Mouse (Mus musculus): Measurements from ENCODE around the gene Pih1d2. TPM values are rescaled to one million over a fixed set of nuclear protein-coding genes. Genes with fewer than 3 reads are reported as not detected.
"Not testable (repeated sequence)": the region's sequence is repeated elsewhere in the genome, so short reads cannot be mapped to it uniquely, and the experiment has no call there.

Gene Pih1d2
- total RNA-seq, 2 experiments from 2014 or later: 0.66 to 0.73 TPM

- no peak for DNase-seq (ENCODE audit: low spot score in 2 of 2)
Observed at GRCm38 (mm10) chr9:50617794-50618330, 741 bp downstream of the Pih1d2 start.

GRCm38 (mm10) chr9:50630903-50631302, 13.8 kb downstream of the Pih1d2 start:
- DNase-seq (ENCODE audit: low spot score in 2 of 2): not testable (repeated sequence)

GRCm38 (mm10) chr9:50632016-50632688, 15.0 kb downstream of the Pih1d2 start:
- DNase-seq (ENCODE audit: low spot score in 2 of 2): no peak

GRCm38 (mm10) chr9:50633059-50633458, 15.9 kb downstream of the Pih1d2 start:
- no peak for DNase-seq (ENCODE audit: low spot score in 2 of 2)

GRCm38 (mm10) chr9:50634270-50634669, 17.1 kb downstream of the Pih1d2 start:
- no peak for DNase-seq (ENCODE audit: low spot score in 2 of 2)

- no peak for DNase-seq (ENCODE audit: low spot score in 2 of 2)
Observed at GRCm38 (mm10) chr9:50646826-50647370, 29.8 kb downstream of the Pih1d2 start.

GRCm38 (mm10) chr9:50650503-50650902, 33.4 kb downstream of the Pih1d2 start:
- no peak for DNase-seq (ENCODE audit: low spot score in 2 of 2)

- no peak for DNase-seq (ENCODE audit: low spot score in 2 of 2)
Observed at GRCm38 (mm10) chr9:50658391-50658790, 41.3 kb downstream of the Pih1d2 start.

GRCm38 (mm10) chr9:50658941-50659388, 41.8 kb downstream of the Pih1d2 start:
- DNase-seq (ENCODE audit: low spot score in 2 of 2): no peak

GRCm38 (mm10) chr9:50659392-50660217, 42.5 kb downstream of the Pih1d2 start, which contains the start of gene Dlat:
Dlat (minus strand) TSS chr9:50659780.
- peak; percentile 65 to 84 for DNase-seq (ENCODE audit: low spot score in 2 of 2)

GRCm38 (mm10) chr9:50660431-50660830, 43.3 kb downstream of the Pih1d2 start:
- DNase-seq (ENCODE audit: low spot score in 2 of 2): peak in 1 of 2 experiments; percentile 15

- DNase-seq (ENCODE audit: low spot score in 2 of 2): no peak
Observed at GRCm38 (mm10) chr9:50664826-50665225, 47.7 kb downstream of the Pih1d2 start.

- DNase-seq (ENCODE audit: low spot score in 2 of 2): no peak
Observed at GRCm38 (mm10) chr9:50666442-50666841, 49.3 kb downstream of the Pih1d2 start.

GRCm38 (mm10) chr9:50667579-50668498, 50.7 kb downstream of the Pih1d2 start:
- no peak for DNase-seq (ENCODE audit: low spot score in 2 of 2)

GRCm38 (mm10) chr9:50670690-50671089, 53.6 kb downstream of the Pih1d2 start:
- peak in 1 of 2 experiments; percentile 43 for DNase-seq (ENCODE audit: low spot score in 2 of 2)

Other genes starting within 250 kb of the Pih1d2 start
- gene Plet1, start 122.8 kb upstream of the Pih1d2 start, total RNA-seq (2021): not detected
- gene Pts, start 88.6 kb upstream of the Pih1d2 start, total RNA-seq (2021): 10 to 100 TPM; 21.0 to 24.0 TPM
- 1 to 10 TPM in 1 of 2 experiments, under 1 TPM in 1; 0.34 to 1.1 TPM for gene Il18, start 62.5 kb upstream of the Pih1d2 start, total RNA-seq (2021)
- under 1 TPM; 0.13 to 0.17 TPM for gene Bco2, start 62.1 kb upstream of the Pih1d2 start, total RNA-seq (2021)
- gene Tex12, start 56.0 kb upstream of the Pih1d2 start, total RNA-seq (2021): not detected
- gene Sdhd, start 13.5 kb upstream of the Pih1d2 start, total RNA-seq (2021): 100 to 1,000 TPM; 300 to 319 TPM
- gene Timm8b, start 13.4 kb upstream of the Pih1d2 start, total RNA-seq (2021): 100 to 1,000 TPM; 110 to 123 TPM
- gene Nkapd1, start 143 bp downstream of the Pih1d2 start, total RNA-seq (2021): 10 to 100 TPM; 21.5 to 23.3 TPM
- 100 to 1,000 TPM; 148 to 161 TPM for gene Dlat, start 42.5 kb downstream of the Pih1d2 start, total RNA-seq (2021)
- gene Dixdc1, start 122.2 kb downstream of the Pih1d2 start, total RNA-seq (2021): 10 to 100 TPM; 12.6 to 14.8 TPM
- 1 to 10 TPM; 2.1 to 2.2 TPM for gene 2310030G06Rik, start 129.2 kb downstream of the Pih1d2 start, total RNA-seq (2021)
- 100 to 1,000 TPM; 649 to 722 TPM for gene Cryab, start 134.0 kb downstream of the Pih1d2 start, total RNA-seq (2021)
- 100 to 1,000 TPM; 135 to 140 TPM for gene Hspb2, start 135.0 kb downstream of the Pih1d2 start, total RNA-seq (2021)
- gene Fdxacb1, start 150.9 kb downstream of the Pih1d2 start, total RNA-seq (2021): 1 to 10 TPM; 5.9 to 6.9 TPM
- 10 to 100 TPM; 15.0 to 16.3 TPM for gene Alg9, start 157.7 kb downstream of the Pih1d2 start, total RNA-seq (2021)
- gene 1110032A03Rik, start 158.2 kb downstream of the Pih1d2 start, total RNA-seq (2021): 10 to 100 TPM; 15.9 to 16.9 TPM
- gene Ppp2r1b, start 228.0 kb downstream of the Pih1d2 start, total RNA-seq (2021): 10 to 100 TPM; 16.8 to 17.7 TPM